Mouse (Mus musculus) MEL (cell line): Measurements from ENCODE around the gene Grk3.

Experiments
- CTCF ChIP-seq, 3 experiments: IDR thresholded peaks in 2 of 3; conservative IDR thresholded peaks in 1 of 3; 2 replicates each; pipeline ENCODE4 v1.5.1; 2011 to 2012; ENCODE audit warnings: low read length in 3 of 3, low read depth in 2 of 3, mild to moderate bottlenecking in 2 of 3, improper control_type of control experiment in 1 of 3, inconsistent platforms in 1 of 3, mixed read lengths in 1 of 3, moderate library complexity in 1 of 3; ENCODE audit not compliant: control insufficient read depth in 1 of 3, insufficient read depth in 1 of 3, poor library complexity in 1 of 3, severe bottlenecking in 1 of 3
- E2F4 ChIP-seq: IDR thresholded peaks from 2 replicates; pipeline ENCODE4 v1.6.1; 2011; ENCODE audit warnings: low read depth, low read length, improper control_type of control experiment, borderline replicate concordance
- ELF1 ChIP-seq: IDR thresholded peaks from 2 replicates; pipeline ENCODE4 v1.6.1; 2014; ENCODE audit warnings: low read depth, mild to moderate bottlenecking, inconsistent platforms, low read length, improper control_type of control experiment, moderate library complexity
- EP300 ChIP-seq, 2 experiments: IDR thresholded peaks; 2 replicates each; pipeline ENCODE4 v1.6.1; 2011; ENCODE audit warnings: improper control_type of control experiment in 2 of 2, low read length in 2 of 2, low read depth in 1 of 2, mild to moderate bottlenecking in 1 of 2
- MAX ChIP-seq: IDR thresholded peaks from 2 replicates; pipeline ENCODE4 v1.6.1; 2011; ENCODE audit warnings: low read length, improper control_type of control experiment
- MAZ ChIP-seq: IDR thresholded peaks from 2 replicates; pipeline ENCODE4 v1.6.1; 2012; ENCODE audit warnings: low read depth, mild to moderate bottlenecking, inconsistent platforms, low read length, improper control_type of control experiment
- MYB ChIP-seq: IDR thresholded peaks from 2 replicates; pipeline ENCODE4 v1.6.1; 2011; ENCODE audit warnings: mild to moderate bottlenecking, low read depth, low read length, improper control_type of control experiment
- POLR2A ChIP-seq, 2 experiments: IDR thresholded peaks; 2 replicates each; pipeline ENCODE4 v1.6.1; 2011 to 2012; ENCODE audit warnings: low read length in 2 of 2, mild to moderate bottlenecking in 2 of 2, control low read depth in 1 of 2, improper control_type of control experiment in 1 of 2, low read depth in 1 of 2, moderate library complexity in 1 of 2; ENCODE audit not compliant: control insufficient read depth in 1 of 2, insufficient read depth in 1 of 2, poor library complexity in 1 of 2
- ZC3H11A ChIP-seq: IDR thresholded peaks from 2 replicates; pipeline ENCODE4 v1.6.1; 2012; ENCODE audit warnings: low read depth, mild to moderate bottlenecking, inconsistent platforms, low read length, improper control_type of control experiment
- ZKSCAN1 ChIP-seq: IDR thresholded peaks from 2 replicates; pipeline ENCODE4 v1.6.1; 2012; ENCODE audit warnings: low read depth, mild to moderate bottlenecking, inconsistent platforms, low read length, improper control_type of control experiment, moderate library complexity
- ZMIZ1 ChIP-seq: IDR thresholded peaks from 2 replicates; pipeline ENCODE4 v1.6.1; 2012; ENCODE audit warnings: low read depth, mild to moderate bottlenecking, inconsistent platforms, low read length, improper control_type of control experiment, moderate library complexity
- ZNF384 ChIP-seq: IDR thresholded peaks from 2 replicates; pipeline ENCODE4 v1.6.1; 2012; ENCODE audit warnings: low read depth, mild to moderate bottlenecking, inconsistent platforms, low read length, improper control_type of control experiment

GRCm38 (mm10) chr5:113014808-113015235, 769 bp downstream of the Grk3 start:
- TF ChIP-seq MYB (no peak), ZNF384 (no peak), EP300 (IDR thresholded peaks at IDR 0.05; ENCODE audit: low read depth in 1 of 2, low read length in 2 of 2) (no peak), CTCF (IDR thresholded peaks at IDR 0.05 in 2 of 3, conservative IDR thresholded peaks at IDR 0.05 in 1 of 3; ENCODE audit: control insufficient read depth in 1 of 3, insufficient read depth in 1 of 3, low read depth in 2 of 3, low read length in 3 of 3, poor library complexity in 1 of 3, severe bottlenecking in 1 of 3) (no peak), MAX (no peak), ZMIZ1 (no peak), E2F4 (no peak), MAZ (no peak), ZC3H11A (no peak), ELF1 (no peak), ZKSCAN1 (no peak), POLR2A (IDR thresholded peaks at IDR 0.05; ENCODE audit: control insufficient read depth in 1 of 2, insufficient read depth in 1 of 2, low read depth in 1 of 2, low read length in 2 of 2, poor library complexity in 1 of 2) (no peak)
